Mouse (Mus musculus) ovary, adult 18-20 months (tissue): Measurements from ENCODE around the gene Flot2.

Experiments
- DNase-seq: peaks from one replicate; pipeline ENCODE4 v3.0.0; 2022; ENCODE audit warnings: low spot score, mixed read lengths

Gene Flot2

DNA sequence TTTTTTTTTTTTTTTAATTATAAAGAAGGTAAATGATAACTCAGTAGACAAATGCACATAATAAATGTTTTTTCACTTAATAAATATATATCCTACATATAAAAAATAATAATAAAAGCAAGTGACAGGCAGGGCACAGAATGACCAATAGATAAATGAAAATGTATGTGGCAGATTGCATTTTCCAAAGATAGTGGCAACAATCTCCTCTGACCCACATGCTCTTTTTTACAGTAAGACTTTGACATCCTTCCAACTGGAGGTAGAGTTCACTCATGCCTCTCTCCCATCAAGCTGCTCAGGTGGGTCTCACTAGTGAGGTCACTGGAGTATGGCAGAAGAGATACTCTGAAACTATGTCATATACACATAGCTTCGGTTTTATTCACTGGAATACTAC is 24.8 kb downstream of the Flot2 start:
- no peak for DNase-seq

GRCm38 (mm10) chr11:78065906-78066305 is 28.2 kb downstream of the Flot2 start:
- DNase-seq, result no peak

GRCm38 (mm10) chr11:78066641-78067040 is 28.9 kb downstream of the Flot2 start:
- DNase-seq, result no peak

GRCm38 (mm10) chr11:78067566-78067965 is 29.8 kb downstream of the Flot2 start:
- no peak for DNase-seq

GRCm38 (mm10) chr11:78069130-78069529 is 31.4 kb downstream of the Flot2 start:
- no peak for DNase-seq

DNA sequence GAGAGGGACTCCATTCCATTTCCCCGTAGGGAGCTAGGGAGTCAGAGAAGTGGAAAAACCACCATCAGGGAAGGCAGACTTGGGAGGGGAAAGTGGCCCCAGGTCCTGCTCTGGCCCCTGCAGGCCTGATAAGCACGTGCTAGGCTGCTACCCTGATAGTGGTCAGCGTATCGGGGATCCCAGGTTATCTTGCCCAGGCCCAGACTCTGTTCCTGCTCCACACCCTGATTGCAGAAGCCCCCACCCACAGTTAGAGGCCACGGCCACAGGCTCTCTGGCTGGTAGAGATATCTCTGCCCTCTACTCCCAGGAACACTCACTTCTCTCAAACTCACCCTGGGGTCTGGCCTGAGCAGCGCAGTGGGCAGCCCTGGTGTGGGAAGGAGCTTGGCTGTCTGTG is 31.9 kb downstream of the Flot2 start:
- DNase-seq, result no peak

- DNase-seq, result no peak
Observed at GRCm38 (mm10) chr11:78071938-78072337, 34.2 kb downstream of the Flot2 start.

DNA sequence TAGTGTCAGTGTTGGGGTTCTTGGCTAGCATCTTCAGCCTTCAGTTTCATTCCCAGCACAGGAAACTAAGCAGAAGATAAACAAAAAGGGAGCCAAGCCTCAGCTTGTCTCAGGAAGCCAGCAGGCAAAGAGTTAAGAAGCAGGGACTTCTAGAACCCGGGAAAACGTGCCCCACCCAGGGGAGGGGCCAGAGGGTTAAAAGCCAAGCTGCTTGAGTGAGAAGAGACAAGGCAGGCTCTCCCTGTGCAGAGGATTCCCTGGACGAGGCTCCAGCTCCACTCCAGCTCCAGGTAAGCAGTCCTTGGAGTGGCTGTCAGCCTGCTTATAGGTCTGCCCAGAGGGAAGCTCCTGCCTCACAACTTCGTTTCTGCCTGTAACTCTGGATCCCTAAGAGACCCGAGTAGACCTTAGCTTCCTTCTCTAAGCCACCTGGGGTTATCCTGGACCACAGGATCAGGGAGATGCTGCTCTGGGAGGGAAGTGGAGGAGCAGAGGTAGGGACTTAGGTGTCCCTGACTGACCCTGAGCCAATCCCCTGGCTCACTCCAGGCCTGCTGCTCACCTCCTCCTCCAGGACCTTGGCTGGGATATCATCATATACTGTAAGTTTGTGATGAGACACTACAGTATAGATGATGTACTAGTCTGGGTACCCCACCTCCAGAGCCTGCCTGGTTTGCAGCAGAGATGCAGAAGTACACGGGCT is 34.8 kb downstream of the Flot2 start:
- DNase-seq, result no peak

- no peak for DNase-seq
Observed at GRCm38 (mm10) chr11:78073577-78074276, 36.0 kb downstream of the Flot2 start.

DNA sequence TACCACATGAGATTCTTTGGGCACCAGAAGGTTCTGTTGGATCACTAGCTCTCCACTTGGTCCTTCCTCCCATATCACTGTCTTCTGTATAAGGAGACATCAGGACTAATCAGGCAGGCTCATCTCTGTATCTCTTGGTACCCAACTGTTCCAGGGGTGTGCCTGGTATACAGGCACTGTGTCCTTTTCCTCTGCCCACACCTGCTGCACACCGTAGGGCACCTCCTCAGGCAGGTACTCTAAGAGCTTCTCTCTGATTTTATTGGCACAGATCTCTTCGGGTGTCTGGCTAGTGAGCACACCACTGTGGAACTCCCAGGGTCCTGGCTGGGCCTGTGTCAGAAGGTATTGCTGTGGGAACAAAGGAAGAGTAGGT is 36.5 kb downstream of the Flot2 start:
- no peak for DNase-seq

DNA sequence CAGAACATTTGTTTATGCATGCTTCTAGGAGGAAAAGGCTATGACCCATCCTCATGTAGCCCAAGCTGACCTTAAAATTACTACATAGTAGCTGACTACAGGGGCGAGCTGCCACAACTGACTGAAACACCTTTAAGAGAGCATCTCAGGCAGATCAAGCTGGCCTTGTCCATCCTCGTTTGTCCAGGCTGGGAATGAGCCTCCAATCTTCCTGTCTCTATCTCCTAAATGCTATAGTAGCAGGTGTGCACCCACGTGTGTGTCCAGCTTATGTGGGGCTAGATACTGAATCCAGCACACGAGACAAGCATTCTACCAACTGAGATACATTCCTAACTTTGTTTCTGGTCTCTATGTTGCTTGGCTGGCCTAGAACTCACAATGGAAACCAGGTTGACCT is 36.9 kb downstream of the Flot2 start:
- DNase-seq, result no peak

- DNase-seq, result peak; percentile 59
Observed at GRCm38 (mm10) chr11:78079961-78080921, 42.5 kb downstream of the Flot2 start, which contains the start of gene Eral1. Eral1 (minus strand) TSS chr11:78080383.

- no peak for DNase-seq
Observed at GRCm38 (mm10) chr11:78083595-78083994, 45.9 kb downstream of the Flot2 start.

DNA sequence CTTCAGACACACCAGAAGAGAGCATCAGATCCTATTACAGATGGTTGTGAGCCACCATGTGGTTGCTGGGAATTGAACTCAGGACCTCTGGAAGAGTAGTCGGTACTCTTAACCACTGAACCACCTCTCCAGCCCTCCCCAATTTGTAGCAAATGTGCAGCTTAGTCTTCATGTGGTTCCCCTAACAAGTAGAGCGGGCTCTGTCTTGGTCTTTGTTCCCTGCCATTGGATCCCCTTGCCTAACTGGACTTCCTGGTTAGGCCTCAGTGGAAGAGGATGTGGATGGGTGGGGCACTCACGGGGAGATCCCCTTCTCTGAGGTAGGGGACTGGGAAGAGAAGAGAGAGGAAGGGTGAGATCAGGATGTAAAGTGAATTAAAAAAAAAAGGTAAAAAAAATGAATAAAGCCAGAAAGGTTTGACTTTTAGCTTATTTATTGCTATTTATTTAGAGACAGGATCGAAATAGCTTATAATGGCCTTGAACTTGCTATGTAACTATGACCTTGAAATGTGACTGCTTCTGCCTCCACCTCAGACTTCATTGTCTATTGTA is 49.3 kb downstream of the Flot2 start:
- DNase-seq, result no peak

- DNase-seq, result no peak
Observed at GRCm38 (mm10) chr11:78087756-78088281, 50.1 kb downstream of the Flot2 start.

- no peak for DNase-seq
Observed at GRCm38 (mm10) chr11:78094137-78094503, 56.4 kb downstream of the Flot2 start.

- peak; percentile 91 for DNase-seq
Observed at GRCm38 (mm10) chr11:78094504-78095143, 56.9 kb downstream of the Flot2 start, which contains the start of gene Fam222b. Fam222b (plus strand) TSS chr11:78094660.

DNA sequence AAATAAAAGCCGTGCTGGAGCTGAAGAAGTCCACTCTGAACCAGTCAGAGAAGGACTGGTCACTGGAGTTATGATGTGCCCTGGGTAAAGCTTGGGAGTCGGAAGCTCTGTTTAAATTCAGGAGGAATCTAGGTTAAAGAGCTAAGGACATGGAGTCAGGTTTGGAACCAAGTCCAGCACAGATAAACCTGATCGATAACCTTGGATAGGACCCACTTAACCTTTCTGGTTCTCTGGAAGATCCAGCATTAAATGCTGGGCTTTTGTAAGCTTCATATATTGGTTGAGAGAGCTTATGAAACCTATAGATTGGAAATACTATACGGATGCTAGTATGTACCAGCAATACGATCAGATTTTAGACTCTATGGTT is 57.4 kb downstream of the Flot2 start:
- no peak for DNase-seq

DNA sequence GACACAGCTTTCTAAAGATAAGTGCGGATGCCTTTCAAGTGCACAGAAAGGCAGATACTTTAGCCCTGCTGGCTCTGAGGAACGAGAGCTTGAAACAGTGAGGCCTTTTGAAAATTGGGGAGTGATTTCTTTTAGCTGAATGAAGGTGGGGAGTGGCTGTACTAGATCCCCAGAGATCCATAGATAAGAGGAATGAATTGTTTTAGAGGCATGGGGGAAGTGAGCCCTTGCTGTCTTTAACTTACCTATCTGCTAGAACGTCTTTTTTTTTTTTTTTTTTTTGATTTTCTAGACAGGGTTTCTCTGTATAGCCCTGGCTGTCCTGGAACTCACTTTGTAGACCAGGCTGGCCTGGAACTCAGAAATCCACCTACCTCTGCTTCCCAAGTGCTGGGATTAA is 59.3 kb downstream of the Flot2 start:
- no peak for DNase-seq

GRCm38 (mm10) chr11:78100746-78101145 is 63.0 kb downstream of the Flot2 start:
- DNase-seq, result no peak

DNA sequence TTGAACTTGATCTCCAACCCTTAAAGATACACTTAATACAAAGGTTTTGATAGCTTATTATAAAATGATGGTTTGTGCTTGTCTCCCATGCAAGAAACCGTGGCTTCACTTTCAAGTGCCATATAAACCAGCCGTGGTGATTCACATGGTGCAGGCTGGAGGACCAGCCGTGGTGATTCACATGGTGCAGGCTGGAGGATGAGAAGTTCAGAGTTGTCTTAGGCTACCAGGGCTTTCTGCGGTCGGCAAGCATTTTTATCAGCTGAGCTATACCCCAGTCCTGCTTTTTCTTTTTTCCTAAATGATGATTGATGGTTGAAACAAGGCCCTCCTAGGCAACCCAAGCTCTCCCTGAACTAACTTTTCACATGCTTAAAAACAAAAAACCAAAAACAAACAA is 64.4 kb downstream of the Flot2 start:
- no peak for DNase-seq
